Mouse (Mus musculus) ES-CJ7 (cell line): ENCODE measurements around the gene Twf2.
"Not testable (repeated sequence)": the region's sequence is repeated elsewhere in the genome, so short reads cannot be mapped to it uniquely, and the experiment has no call there.

Experiments
- DNase-seq: peaks from one replicate; pipeline ENCODE4 v3.0.0; 2011; ENCODE audit warnings: low read depth, low spot score

Gene Twf2

DNA sequence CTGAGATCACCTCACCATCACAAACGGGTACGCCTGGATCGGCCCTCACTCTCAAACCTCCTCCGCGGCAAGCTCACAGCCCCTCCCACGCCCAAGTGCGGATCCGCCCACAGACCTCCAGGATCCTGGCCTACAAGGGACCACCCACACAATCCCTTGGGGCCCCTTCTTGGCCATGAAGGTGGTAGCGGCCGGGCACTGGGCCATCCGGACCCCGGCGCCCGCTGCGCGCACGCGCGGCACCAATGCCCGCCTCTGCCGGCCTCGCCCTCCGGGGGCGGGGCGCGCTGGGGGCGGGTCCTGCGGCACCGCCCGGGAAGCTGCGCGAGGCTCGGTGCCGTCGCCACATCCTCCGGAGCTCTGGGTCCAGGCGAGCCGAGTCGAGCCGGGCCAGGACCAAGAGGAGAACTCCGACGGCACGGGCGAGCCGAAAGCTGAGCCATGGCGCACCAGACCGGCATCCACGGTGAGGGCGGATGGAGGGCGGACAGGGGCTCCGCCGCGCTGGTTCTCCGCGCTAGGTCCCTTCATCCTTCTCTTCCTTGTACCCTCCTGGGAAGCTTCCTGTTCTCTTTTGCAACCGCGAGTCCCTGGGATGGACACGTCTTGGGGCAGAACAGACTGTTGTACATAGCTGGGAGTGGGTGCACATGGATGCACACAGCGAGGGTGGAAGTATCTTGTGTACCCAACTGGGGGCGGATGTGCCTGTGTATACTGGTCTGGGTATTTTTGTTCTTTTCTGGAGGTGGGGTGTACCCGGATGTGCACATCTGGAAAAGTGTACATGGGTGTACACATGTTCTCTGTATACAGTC, at the start of gene Twf2:
Gene Twf2 (plus strand): TSS at position 290 of the 818 bp plus-strand sequence.
- DNase-seq: peak; percentile 94

DNA sequence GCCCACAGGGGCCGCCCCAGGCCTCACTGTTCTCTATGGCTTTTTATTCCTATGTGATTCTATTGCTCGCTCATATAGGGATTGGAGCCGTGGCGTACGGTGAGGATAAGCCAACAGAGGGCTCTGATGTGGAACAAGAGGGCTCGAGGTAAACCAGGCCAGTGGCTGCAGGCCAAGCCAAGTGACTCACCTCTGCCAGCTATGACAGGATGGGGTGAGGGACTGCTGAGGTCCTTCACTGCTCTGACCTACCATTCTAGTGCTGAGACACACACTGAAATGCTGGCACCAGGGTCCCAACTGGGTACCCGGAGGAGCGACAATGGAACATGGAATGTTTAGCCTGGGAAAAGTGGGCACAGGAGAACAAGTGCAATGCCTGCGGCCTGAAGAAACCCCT, 48.8 kb upstream of the Twf2 start:
- no peak for DNase-seq

DNA sequence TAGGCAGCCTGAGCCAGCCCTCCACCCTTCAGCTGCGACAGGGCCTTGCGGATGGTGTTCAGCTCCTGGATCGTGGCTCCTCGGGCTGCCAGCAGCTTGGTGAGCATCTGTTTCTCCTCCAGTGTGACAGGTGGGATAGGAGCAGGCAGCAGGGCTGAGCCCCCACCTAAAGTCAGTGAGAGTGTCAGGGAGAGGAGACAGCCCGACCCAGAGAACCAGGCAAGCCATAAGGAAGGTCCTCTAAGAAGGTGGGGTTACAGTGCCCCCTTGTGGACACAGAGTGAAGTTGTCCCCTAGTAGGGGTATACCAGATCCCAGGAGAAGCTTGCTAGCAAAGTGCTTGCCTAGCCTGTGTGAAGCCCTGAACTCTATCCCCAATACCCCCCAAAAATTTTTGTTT, 46.5 kb upstream of the Twf2 start:
- DNase-seq: peak; percentile 73

DNA sequence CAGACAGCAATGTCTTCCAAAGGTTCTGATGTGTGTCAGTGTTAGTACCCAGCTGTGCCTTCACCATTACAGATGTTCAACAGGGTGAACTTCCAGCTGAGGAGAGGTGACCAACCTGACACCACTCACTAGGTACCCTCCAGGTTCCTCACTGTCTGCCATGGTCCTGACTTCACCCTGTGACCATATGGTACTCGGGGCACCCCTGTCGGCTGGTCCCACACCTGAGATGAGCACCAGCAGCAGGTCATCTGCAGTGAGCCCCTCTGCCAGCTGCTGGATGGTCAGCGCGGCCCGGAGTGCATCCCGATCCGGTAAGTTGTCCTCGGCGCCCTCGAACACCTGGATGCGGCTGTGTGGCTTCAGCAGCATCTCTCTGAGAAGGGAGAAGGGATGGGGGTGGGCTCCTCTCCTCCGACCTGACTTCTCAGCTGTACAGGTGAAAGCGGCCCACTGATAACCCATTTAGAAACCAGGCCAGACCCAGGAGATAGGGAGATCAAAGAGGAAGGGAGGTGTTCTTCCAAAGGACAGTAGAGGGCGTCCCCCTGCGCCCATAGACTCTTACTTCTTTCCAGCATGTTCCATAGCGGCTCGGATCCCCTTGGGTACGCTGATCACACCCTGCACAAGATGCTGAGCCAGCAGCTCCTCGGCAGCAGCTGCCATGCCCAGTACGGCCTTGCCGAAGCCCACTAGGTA, 45.8 kb upstream of the Twf2 start:
- no peak for DNase-seq

DNA sequence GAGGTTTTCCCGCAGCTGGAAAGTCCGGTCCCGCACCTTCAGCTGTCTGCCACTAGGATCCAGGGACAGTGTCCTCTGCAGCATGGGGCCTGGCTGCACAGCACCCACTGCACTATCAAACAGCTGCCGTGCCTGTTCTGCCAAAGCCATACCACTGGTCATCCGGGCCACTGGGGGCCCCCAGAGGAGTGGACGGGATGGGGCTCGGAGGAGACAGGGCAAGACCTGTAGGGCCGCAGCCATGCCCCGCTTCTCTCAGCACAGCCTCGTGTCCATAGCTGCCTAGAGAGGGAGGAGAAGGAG, 45.3 kb upstream of the Twf2 start:
- no peak for DNase-seq

DNA sequence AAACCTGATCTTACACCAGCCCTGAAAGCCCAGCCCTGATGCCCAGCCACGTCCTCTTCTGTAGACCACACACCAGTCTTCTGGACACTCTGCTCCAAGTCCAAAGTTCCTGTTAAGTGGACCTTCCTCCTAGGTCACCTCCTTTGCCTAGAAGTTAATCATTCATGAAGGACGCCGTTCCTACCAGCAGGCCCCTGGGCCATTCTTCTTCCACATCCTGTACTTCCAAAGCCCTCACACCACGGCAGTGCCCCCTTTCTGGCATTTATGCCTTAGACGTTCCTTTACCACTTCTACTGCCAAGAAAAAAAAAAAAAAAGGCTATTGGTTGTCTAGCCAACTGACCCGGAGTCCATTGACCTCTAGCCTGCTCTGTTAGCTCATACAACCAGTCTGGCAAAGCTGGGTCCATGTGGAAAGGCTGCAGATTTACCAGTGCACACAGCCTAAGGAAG, 44.8 kb upstream of the Twf2 start, which contains the start of gene Glyctk:
Gene Glyctk (minus strand): TSS at position 102 of the 455 bp plus-strand sequence.
- DNase-seq: no peak

DNA sequence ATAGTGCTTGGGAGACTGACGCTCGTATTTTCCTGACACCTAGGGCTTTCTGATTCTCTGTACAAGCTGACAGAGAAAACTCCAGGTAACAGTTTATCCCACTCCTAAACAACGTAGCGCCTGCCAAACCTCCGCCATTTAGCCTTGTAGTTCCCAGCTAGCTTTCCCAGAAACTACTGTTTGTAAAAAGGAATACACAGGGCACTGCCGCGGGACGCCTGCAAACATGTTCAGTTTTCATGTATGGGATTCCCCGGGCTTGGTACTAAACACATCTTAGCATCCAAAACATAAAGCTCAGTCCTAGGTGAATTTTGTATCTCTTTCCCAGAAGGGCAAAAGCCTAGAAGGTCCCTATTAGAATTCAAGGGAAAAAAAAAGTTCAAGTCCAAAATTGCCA, 43.7 kb upstream of the Twf2 start:
- DNase-seq: no peak

DNA sequence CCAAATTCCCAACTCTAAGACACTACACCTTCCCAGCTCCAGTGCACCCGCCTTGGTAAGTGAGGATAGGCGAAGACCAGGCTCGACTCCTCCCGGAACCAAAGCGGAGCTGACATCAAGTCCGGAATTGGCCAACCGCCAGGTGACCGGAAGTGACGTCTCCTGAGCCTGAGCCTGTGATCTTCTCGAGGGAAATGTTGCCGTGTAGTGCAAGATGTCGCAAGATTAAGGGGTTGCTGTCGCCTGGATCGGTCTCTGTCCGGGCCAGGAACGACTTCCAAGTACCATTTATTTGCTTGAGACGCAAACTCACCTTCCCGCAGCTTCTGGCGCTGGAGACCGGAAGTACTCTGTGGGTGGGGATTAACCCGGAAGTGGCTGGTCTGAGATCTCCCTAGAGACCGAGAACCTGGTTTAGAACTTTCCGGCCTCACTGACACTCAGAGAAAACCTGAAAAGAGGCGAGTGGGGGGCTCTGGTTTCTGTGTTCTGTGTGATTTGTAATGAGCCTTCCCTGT, 43.1 kb upstream of the Twf2 start:
- peak; percentile 89 for DNase-seq

DNA sequence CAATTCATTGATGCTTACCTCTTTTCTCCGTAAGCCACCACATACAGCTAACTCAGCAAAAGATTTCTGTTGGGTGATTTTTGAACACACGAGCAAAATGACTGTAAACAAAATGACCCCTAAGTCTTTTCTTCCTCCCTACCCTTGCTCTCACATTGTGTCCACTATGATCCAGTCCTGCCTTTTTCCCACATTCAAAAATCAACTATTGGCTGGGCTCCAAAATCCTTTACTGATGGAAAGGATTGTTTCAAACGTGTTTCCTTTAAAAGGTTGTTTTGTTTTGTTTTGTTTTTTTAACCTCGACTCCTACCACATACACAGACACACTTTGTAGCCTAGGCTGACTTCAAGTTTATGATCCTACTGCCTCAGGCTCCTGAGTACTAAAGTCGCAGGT, 42.5 kb upstream of the Twf2 start:
- DNase-seq: no peak

DNA sequence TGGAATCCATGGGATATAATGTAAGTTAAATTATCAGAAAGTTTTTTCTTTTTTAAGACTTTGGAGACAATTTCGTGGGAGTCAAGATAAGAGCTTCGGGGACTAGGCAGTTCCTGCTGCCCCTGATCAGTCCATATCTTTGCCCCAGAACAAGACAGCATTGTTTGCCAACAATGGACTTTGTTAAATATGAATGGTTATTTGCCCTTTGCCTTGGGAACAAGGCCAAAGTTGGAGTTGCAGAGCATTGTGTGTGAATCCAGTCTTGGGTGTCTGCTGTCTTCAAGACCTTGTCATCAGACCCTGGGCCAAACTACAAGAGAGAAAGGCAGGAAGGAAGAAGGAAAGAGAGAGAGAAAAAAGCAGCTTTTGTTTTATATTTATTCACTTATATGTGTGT, 36.2 kb upstream of the Twf2 start:
- no peak for DNase-seq

DNA sequence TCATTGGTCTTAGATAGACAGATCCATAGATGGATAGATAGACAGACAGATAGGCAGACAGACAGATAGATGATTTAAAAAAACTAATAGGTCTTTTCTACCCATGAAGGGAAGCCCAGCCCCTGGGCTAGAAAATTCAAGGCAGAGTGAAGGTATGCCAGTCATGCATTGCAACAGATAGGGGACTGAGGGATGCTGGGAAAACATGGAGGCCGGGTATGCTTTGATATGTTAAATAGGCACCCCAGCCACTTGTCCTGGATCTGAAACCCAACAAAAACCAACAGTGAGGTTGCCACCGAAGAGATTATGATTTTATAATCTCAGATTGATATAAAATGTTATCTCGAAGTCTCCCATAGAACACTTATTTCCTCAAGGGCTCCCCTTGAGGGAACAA, 35.7 kb upstream of the Twf2 start:
- DNase-seq: peak; percentile 78

DNA sequence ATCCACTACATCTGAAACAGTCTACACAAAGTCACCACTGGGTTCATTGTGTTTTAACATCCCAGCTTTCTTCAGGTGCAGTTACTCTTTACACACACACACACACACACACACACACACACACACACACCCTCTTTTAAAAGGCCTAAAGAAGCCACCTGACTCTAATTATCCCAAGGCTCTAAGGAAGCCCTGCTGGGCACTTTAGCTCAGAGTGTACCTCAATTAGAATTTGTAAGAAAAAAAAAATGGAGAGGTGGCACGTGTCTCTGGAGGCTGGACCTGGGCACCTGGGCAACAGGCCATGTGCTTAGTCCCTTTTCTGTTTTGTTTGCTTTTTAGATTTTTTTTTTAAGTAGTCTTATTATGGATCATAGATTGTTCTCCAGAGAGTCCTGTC, 35.2 kb upstream of the Twf2 start:
- DNase-seq: peak; percentile 86

DNA sequence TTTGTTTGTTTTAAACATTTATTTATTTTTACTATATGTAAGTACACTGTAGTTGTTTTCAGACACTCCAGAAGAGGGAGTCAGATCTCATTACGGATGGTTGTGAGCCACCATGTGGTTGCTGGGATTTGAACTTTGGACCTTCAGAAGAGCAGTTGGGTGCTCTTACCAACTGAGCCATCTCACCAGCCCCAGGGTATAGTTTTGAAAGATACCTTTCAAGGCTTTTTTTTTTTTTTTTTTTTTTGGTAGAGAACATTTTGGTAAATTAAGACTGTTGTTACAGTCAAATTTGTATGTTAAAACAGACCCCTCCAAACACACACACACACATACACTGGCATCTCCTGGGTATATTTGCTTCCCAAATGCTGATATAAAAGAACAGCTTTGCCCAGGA, 33.9 kb upstream of the Twf2 start:
- DNase-seq: not testable (repeated sequence)

DNA sequence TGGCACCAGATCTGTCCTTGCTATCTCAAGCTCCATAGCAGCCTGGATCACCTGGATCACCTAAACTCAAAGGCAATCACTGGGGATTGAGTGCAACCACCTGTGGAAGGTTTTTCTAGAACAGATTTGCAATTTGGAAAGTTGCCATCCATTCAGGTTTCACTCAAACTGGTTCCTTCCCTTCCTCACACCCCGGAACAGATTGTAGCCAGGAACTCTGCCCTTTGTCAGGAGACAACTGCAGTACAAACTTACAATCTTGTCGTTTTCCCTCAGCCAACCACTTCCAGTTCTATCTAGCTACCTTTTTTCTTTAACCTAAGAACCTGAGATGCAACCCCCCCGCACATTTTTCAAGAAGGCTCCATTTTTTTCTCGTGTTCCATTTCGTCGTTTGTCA, 33.0 kb upstream of the Twf2 start:
- DNase-seq: no peak

DNA sequence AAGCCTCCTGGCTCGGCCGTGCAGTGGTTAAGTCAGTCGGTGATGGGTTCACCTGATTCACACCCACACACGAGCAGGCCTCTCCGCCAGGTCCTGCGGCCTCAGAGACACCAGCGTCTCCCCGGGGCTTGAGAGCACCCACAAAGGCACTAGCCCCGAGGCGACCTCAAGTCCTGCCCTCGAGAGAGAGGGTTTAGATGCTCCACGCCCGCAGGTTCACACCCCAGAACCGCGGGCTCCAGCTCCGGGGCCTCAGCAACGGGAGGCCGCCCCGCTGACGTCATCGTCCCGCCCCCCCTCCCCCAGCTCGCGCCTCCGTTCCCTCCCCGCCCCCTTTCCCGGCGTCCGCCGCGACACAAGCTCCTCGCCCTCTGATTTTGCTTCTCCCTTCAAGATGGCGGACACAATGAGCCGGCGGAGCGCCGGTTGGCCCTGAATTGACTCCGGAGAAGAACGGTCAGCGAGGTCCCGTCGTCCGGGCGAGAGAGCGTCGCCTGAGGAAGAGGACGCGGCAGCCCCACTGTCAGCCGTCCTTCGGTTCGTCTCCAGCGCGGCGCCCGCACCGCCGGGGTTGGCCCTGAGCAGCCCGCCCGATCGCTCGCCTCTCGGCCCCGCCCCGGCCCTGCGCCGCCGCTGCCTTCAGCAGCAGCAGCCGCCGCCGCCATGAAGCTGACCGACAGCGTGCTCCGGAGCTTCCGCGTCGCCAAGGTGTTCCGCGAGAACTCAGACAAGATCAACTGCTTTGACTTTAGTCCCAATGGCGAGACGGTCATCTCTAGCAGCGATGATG, 32.2 kb upstream of the Twf2 start, which contains the start of gene Wdr82:
Gene Wdr82 (plus strand): TSS at position 373 of the 790 bp plus-strand sequence.
- peak; percentile 91 for DNase-seq

DNA sequence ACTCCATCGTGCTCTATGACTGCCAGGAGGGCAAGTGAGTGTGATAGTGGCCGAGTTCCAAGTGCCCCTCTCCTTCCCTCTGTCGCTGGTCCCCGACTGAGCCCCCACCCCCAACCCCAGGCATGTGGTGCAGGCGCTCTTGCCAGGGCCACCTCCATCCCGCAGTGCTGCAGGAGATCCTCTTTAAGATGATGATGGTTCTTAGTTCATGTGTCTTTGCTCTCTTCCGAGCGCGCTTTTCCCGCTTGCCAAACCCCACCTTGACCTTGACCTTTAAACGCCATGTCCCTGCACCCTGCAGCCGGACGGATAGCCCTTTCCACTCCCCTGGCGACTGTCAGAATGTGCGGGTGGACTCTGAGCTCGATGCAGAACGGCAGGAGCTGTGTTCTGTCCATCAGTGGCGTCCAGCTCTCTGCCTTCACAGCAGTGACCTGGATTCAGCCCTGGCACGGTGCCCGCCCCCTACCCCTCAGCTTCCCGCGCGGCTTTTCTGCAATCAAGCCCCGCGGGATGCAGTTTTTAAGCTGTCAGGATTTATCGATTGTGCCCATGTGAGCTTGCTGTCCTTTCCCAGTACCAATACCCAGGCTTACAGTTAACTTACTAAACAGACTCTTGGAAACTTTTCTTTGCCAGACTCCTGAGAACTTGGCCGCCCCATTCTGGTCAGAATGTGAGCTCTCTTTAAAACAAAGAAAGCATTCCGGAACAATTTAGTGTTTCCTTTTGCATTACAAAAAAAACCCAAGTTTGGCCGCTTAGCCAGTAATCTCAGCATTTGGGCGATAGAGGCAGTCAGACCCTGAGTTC, 31.4 kb upstream of the Twf2 start:
- peak; percentile 85 for DNase-seq

DNA sequence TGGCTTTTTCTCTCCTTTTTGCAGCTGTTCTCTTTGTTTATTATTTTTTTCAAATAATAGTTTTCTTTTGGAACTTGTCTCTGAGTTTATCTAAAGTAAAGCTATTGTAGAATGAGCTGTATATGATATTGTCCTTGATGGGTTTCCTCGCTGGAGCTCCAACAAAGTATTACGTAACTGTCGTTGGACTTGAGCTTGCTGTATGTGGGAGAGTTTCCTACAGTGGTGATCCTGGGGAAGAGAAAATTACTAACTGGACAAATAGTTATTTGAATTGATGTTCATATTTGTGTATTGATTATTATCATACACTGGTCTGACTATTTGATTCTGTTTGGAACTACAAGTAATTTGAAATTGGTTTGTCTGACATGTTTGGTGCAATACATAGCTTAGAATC, 30.4 kb upstream of the Twf2 start:
- DNase-seq: no peak

DNA sequence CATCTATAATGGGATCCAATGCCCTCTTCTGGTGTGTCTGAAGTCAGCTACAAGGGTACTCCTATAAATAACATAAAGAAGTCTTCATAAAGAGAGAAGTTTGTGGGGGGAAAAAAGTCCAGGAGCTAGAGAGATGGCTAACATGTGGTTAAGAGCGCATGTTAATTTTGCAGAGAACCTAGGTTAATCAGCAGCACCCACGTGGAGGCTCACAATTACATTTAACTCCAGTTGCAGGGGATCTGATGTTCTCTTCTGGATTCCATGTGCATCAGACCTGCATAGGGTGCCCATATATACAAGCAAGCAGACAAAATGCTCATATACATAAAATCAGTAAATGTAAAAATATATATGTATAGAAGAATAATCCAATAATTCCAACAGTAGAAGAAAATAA, 29.5 kb upstream of the Twf2 start:
- no peak for DNase-seq

DNA sequence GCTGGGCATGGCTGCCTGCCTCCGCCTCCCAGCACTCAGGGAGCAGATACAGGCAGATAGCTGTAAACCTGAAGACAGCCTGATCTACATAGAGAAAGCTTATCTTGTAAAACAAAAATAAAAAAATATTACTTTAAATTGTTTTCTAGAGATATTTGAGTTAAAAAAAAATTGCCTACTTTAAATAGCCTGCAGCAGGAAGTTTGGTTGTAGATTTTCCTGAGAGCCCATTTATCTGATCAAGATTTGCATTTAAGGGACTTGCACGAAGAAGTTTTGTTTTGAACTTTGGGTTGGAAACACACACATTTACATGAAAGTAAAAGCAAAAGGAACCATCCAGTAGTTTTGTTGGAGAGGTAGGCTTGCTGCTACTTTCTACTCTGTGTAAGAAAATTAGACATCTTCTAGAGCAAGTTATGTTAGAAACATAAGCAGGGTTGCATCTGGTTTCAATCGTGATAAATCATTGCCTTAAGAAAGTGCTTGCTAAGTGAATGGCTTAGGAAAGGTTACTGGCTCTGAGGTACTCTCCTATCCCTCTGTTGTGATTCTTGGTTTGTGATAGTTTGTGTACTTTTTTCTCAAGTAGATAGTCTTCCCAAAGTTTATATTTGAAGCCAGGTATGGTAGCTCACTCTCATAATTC, 27.2 kb upstream of the Twf2 start:
- DNase-seq: no peak

DNA sequence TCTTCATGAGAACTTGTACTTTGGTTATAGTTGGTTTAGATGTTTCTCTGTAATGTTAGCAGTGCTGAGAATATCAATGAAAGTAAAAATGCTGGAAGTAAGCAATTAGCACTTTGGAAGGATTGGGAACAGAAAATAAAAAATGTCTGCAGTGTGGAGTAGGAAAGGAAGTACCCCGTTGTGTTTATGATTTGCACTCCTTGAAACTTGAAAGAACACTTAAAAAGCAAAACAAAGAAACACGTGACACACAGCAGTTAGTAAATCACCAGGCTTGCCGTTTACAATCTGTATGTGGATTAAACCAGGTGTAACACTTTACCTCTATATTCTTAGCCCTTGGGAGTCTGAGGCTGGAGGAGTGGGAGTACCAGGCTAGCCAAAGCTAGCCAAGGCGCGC, 26.1 kb upstream of the Twf2 start:
- no peak for DNase-seq

DNA sequence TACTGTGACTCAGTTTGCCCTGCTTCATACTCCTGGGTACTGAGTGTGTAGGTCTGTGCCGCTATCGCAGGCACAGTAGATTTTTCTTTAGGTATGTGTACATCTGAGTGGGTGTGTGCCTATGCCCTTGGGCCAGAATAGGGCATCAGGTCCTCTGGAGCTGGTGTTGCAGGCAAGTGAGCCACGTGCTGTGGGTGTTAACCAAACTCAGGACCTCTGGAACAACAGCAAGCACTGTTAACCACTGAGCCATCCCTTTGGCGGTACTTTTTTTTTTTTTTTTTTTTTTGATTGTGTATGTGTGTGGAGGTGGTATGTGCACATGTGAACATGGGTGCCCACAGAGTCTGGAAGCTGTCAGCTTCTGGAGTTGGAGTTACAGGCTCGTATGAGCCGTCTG, 25.1 kb upstream of the Twf2 start:
- DNase-seq: peak; percentile 63
